Mouse (Mus musculus) CH12F3 (cell line): Measurements from ENCODE around the gene Bco1.

Experiments
- in situ Hi-C: fragments of 300-500 bp; cut with MboI; formaldehyde crosslinking; loops from 2 replicates; pipeline ENCODE4 v1.14.3; 2020; ENCODE audit warnings: low sequenced_read_pairs

The Bco1 gene

GRCm38 (mm10) chr8:117095647-117096046 is at the start of gene Bco1:
Gene Bco1, plus strand, starts transcription at chr8:117095854.
- in situ Hi-C loops: no loop called here

- in situ Hi-C loops: no loop called here
These were observed 46.2 kb upstream of the Bco1 start for GRCm38 (mm10) chr8:117049444-117049843.

DNA sequence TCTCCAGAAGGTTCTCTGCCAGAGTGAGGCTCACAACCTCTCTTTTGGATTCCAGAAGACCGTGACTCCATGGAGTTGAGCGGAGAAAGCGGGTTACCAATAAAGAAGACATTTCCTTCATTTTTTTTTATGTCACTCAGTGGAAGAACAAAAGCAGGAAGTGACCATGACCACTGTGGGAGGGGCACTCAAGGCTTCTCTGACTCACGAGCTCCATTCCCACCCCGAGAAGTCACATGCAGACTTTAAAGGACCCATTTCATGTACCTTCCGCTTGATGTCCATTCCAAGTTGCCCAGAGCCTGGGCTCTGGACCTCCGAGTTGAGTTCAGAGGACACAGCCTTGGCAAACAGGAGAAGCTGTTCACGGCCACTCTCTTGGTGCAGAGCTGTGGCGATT is 44.9 kb upstream of the Bco1 start:
- in situ Hi-C loops: no loop called here

- in situ Hi-C loops: no loop called here
These were observed 44.3 kb upstream of the Bco1 start for GRCm38 (mm10) chr8:117051316-117051715.

- in situ Hi-C loops: no loop called here
These were observed 42.2 kb upstream of the Bco1 start for GRCm38 (mm10) chr8:117053135-117054079.

DNA sequence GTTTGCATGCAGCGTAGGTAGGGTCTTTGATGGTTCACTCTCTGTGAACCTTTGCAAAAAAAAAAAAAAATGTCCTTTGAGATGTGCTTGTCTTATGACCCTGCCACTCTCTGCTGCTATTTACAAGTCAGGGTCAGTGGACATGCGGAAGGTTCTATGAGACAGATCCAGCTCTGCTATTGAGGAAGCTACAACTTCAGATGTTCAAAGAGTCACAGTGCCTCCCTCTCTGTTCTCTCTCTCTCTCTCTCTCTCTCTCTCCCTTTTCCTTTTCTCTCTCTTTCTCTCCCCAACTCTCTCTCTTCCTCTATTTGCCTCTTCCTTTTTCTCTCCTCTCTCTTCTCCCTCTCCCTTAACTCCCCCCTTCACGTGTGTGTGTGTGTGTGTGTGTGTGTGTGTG is 41.5 kb upstream of the Bco1 start:
- in situ Hi-C loops: no loop called here

GRCm38 (mm10) chr8:117055097-117055496 is 40.6 kb upstream of the Bco1 start:
- in situ Hi-C loops: no loop called here

DNA sequence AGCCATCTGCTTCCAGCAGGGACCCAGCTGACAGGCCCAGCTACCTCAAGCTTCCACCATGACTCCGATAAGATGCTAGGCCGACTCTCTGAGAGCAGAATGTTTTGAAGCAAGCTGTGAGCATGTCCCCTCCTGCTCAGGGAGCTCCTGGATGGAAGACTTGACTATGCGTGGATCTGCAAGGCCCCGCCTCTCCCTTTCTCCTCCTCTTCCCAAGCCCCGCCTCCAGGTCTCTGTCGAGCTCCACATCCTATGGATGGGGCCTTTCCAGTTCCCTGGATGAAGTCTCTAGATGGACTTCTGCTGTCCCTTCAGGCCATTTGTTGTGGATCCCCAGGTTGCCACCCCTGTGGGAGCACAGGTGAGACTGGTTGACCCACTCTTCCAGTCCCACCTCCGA is 36.6 kb upstream of the Bco1 start:
- in situ Hi-C loops: no loop called here

DNA sequence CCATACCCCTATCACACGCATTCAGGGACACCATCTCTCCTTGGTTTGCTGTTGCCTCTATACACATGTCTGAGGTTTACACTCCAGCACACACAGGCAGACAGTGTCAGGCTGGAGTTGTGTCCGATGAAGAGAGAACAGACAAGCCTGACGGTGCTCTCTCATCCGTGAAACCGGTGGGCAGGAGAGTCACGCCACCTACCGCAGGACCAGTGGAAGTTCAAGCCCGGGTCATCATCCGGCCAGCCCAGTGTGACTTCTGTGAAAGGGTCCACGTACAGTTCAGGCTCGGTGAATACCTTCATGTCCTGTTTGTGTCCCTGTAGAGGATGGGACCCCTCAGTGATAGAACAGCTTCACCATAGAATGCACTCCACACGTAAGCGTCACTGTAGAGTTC is 35.3 kb upstream of the Bco1 start:
- in situ Hi-C loops: no loop called here

DNA sequence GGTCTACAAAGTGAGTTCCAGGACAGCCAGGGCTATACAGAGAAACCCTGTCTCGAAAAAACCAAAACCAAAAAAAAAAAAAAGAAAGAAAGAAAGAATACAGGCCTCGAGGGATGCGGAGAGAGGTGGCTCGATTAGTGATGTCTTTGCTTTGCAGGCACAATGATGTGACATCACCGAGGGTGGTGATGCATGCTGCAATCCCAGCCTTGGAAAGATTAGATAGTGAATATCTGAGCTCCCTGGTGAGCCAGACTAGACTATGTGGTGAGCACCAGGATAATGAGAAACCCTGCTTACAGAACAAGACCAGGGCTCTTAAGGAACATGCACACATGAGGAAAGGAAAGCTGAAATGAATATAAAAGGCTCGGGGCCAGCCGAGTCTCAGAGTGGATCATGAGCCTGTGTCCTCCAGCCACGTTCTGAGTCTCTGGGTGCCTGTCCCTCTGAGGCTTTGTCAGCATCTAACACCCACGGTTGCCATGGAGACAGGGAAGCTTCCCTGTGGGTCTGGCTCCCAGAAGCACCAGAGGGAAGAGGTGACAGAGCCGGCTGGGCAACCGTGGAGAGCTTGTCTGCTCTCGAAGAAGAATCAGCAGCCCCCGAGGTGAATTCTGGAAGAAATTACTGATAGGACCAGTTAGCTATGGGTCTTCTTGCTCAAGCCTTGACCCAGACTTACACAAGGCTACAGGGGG is 34.3 kb upstream of the Bco1 start:
- in situ Hi-C loops: no loop called here

- in situ Hi-C loops: no loop called here
These were observed 28.7 kb upstream of the Bco1 start for GRCm38 (mm10) chr8:117066955-117067354.

DNA sequence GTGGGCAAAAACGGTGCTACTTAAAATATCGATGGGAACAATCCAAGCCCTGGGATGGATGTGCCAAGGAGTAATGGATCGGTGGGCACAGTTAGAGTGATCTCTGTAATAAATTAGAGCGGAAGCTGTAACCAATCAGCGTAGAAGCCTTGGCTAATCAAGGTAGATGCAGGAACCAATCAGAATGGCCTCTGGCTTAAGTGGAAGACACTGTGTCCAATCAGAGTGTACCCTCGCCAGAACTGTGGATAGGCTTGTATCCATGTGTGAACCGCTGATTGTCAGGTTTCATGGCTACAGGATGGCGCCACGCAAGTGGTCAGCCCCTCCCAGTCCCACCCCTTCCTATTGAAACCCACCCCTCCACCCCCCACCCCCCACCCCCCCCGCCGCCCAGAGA is 28.3 kb upstream of the Bco1 start:
- in situ Hi-C loops: no loop called here

DNA sequence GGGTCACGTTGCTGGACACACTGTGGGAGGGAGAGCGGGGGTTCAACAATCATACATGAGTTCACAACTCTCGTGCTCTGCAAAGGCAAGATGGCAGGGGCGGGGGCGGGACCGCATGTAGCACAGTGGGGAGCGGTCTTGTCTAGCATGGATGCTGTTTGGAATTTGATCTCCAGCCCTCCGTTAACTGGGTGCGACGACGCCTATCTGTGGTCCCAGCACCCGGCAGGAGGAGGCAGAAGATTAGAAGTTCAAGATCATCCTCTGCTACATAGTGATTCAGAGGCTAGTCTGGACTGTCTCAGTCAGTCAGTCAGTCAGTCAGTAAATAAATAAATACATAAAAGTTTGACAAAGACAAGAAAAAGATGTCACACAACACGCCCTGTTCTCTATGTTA is 27.4 kb upstream of the Bco1 start:
- in situ Hi-C loops: no loop called here

GRCm38 (mm10) chr8:117069708-117070107 is 25.9 kb upstream of the Bco1 start:
- in situ Hi-C loops: no loop called here

DNA sequence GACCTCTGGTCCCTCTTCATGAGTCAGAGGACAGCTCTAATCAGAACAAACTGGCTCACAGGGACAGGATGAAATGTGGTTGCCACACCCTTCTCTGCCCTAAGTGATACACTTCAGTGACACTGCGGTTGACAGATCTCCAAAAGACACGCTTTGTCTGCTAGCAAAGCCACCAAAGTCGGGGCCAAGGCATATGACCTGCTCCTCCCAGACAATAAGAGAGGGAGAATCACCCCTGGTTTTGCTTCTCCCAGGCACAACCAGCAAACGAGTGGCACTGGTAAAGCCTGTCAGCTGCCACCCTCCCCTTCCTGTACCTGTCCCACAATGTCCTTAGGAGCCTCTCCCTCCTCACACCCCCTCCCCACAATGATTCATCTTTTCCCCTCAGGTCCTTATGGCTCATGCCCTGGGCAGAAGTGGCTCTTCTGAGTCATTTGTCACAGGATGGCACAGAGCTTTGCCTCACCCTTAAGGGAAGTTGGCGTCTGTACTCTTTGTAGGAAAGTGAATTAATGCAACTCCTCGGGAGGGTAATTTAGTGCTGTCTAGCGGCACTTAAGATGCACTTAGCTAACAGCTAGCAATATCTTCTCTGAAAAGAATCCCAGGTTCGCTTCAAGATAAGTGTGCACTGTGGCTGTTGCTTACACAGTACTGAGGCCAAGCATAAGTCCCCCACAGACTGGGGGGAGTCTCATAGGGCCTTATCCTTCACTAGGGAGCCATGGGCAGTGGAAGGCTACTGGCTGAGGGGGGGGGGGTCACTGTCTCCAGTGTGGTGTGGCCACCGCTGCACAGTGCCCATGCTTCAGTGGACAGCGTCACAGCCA is 21.1 kb upstream of the Bco1 start:
- in situ Hi-C loops: no loop called here

- in situ Hi-C loops: no loop called here
These were observed 17.2 kb upstream of the Bco1 start for GRCm38 (mm10) chr8:117078367-117078926.

- in situ Hi-C loops: no loop called here
These were observed 16.0 kb upstream of the Bco1 start for GRCm38 (mm10) chr8:117079652-117080051.

DNA sequence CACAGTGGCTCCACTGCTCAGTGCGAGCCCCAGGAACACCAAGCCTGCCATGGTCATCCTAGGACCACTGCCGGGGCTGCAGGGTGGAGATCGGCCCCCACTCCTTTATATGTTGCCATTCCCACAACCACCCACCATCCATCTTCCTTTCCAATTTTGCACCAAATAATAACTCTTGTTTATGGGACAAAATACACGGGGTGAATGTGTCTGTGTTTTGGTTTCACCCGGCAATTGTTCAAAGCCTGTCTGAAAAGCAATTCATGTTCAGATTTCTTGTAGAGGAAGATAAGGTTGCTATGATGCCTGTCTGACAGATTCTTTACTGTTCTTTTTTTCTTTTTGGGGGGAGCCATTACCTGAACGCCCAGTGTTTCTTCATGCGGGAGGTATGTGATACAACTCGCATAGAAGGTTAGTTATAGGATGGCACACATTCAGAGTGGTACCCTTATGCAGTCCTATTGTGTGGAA is 13.2 kb upstream of the Bco1 start, which contains the start of gene Pkd1l2:
Gene Pkd1l2, minus strand, starts transcription at position 51 of the 474 bp plus-strand sequence.
- in situ Hi-C loops: no loop called here

GRCm38 (mm10) chr8:117082947-117083559 is 12.6 kb upstream of the Bco1 start:
- in situ Hi-C loops: no loop called here

DNA sequence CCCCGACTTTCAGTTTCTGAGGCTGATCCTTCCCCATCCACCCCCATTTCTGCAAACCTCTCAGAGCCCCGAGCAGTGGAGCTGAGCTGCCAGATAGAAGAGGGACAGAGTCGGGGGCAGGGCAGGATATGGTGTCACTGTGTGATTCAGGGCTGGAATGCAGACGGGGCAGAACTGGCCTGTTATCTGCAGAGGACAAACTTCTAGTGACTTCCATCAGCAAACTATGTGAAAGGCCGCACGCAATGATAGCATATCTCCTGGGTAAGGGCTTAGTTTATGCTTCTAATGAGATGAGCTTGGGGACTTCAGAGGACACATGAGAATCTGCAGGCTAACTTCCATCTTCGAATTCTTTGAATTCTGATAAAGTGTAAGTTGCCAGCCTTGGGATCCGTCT is 10.1 kb upstream of the Bco1 start:
- in situ Hi-C loops: no loop called here
